In the genomic region with DNA sequence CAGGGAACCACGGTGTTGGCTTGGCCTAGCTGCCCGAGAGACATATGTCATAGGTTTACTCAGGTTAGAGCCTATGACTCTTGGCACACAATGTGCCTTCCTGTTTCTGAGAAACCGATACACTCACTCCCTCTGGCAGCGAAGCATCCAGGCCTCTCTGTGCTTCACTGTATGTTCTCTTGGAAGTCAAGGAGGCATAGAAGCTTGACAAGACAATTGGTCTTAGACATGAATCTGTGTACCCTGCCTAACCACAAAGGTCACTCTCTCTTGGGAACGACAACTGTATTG, we compare ENCODE assay signal across 28 mouse cellular contexts. TPM values are rescaled to one million over a fixed set of nuclear protein-coding genes. Genes with fewer than 3 reads are reported as not detected.
"Had no signal": no experiment of that assay in that cellular context is flagged by ENCODE, and none has a peak within 500 bp of the region (broad histone marks: within the 10 kb centered on the region; RNA-seq: fewer than 3 reads in every experiment).

No protein-coding gene starts in this region.

- H3K36me3 ChIP-seq: limb, embryonic 10.5 days; limb, embryonic 13.5 days; liver, embryonic 12.5 days; liver, embryonic 15.5 days; lung, embryonic 15.5 days; midbrain, embryonic 10.5 days; neural tube, embryonic 12.5 days; neural tube, embryonic 15.5 days had no signal

- H3K9me3 ChIP-seq: limb, embryonic 10.5 days; limb, embryonic 13.5 days; liver, embryonic 15.5 days; lung, embryonic 15.5 days; midbrain, embryonic 10.5 days; neural tube, embryonic 12.5 days; neural tube, embryonic 15.5 days had no signal

- DNase-seq: layer of hippocampus, adult 9-11 months; liver; lung, adult 18-20 months; lung, postnatal 10 days; lung, postnatal 36 days; midbrain, embryonic 14.5 days; right cerebral cortex, adult 18-20 months; right cerebral cortex, postnatal 14 days; right cerebral cortex, postnatal 4 days; thymus, postnatal 25 days had no signal

- H3K9ac ChIP-seq: limb, embryonic 13.5 days; liver, embryonic 12.5 days; liver, embryonic 15.5 days; lung, embryonic 15.5 days; neural tube, embryonic 12.5 days; neural tube, embryonic 15.5 days had no signal

- H3K27me3 ChIP-seq: limb, embryonic 13.5 days; liver, embryonic 12.5 days; liver, embryonic 15.5 days; lung, embryonic 15.5 days; neural tube, embryonic 12.5 days; neural tube, embryonic 15.5 days had no signal

- H3K4me2 ChIP-seq: limb, embryonic 13.5 days; liver, embryonic 12.5 days; liver, embryonic 15.5 days; lung, embryonic 15.5 days; neural tube, embryonic 12.5 days; neural tube, embryonic 15.5 days had no signal

- H3K4me3 ChIP-seq: layer of hippocampus, adult 2 months; limb, embryonic 10.5 days; limb, embryonic 13.5 days; liver, embryonic 12.5 days; liver, embryonic 15.5 days; lung, embryonic 15.5 days; megakaryocyte, embryonic 14.5 days; midbrain, embryonic 10.5 days; neural tube, embryonic 12.5 days; neural tube, embryonic 15.5 days had no signal

- H3K27ac ChIP-seq: kidney, postnatal 0 days; layer of hippocampus, adult 2 months; limb, embryonic 10.5 days; limb, embryonic 13.5 days; liver, embryonic 12.5 days; liver, embryonic 15.5 days; lung, embryonic 15.5 days; midbrain, embryonic 10.5 days; neural tube, embryonic 12.5 days; neural tube, embryonic 15.5 days had no signal

- H3K4me1 ChIP-seq: limb, embryonic 13.5 days; liver, embryonic 12.5 days; liver, embryonic 15.5 days; lung, embryonic 15.5 days; megakaryocyte, embryonic 14.5 days; midbrain, embryonic 10.5 days; neural tube, embryonic 12.5 days; neural tube, embryonic 15.5 days had no signal

RNA-seq across cellular contexts. Expression of a gene that starts 3.3 kb away (rescaled TPM):
- total RNA-seq: layer of hippocampus, adult 2 months; layer of hippocampus, postnatal 25 days; left cerebral cortex, adult 18-20 months; left cerebral cortex, postnatal 25 days had no signal
- polyA plus RNA-seq: kidney, embryonic 14.5 days; kidney, postnatal 0 days; large intestine, adult 2 months; limb, embryonic 10.5 days; limb, embryonic 13.5 days; liver, embryonic 12.5 days; liver, embryonic 15.5 days; lung, embryonic 15.5 days; midbrain, embryonic 10.5 days; midbrain, embryonic 14.5 days; neural tube, embryonic 12.5 days; neural tube, embryonic 15.5 days; stomach, embryonic 14.5 days; thymus, postnatal 0 days had no signal

RNA-seq across cellular contexts. Expression of a gene that starts 6.2 kb away (rescaled TPM):
- total RNA-seq: layer of hippocampus, adult 2 months; layer of hippocampus, postnatal 25 days; left cerebral cortex, adult 18-20 months; left cerebral cortex, postnatal 25 days had no signal
- polyA plus RNA-seq: kidney, embryonic 14.5 days; kidney, postnatal 0 days; large intestine, adult 2 months; limb, embryonic 10.5 days; limb, embryonic 13.5 days; liver, embryonic 12.5 days; liver, embryonic 15.5 days; lung, embryonic 15.5 days; midbrain, embryonic 10.5 days; midbrain, embryonic 14.5 days; neural tube, embryonic 12.5 days; neural tube, embryonic 15.5 days; stomach, embryonic 14.5 days had no signal

RNA-seq across cellular contexts. Expression of a gene that starts 14.1 kb away (rescaled TPM):
- total RNA-seq: layer of hippocampus, adult 2 months; layer of hippocampus, postnatal 25 days; left cerebral cortex, adult 18-20 months; left cerebral cortex, postnatal 25 days had no signal
- polyA plus RNA-seq: kidney, embryonic 14.5 days; kidney, postnatal 0 days; large intestine, adult 2 months; limb, embryonic 10.5 days; limb, embryonic 13.5 days; liver, embryonic 12.5 days; liver, embryonic 15.5 days; lung, embryonic 15.5 days; midbrain, embryonic 10.5 days; midbrain, embryonic 14.5 days; neural tube, embryonic 12.5 days; neural tube, embryonic 15.5 days; stomach, embryonic 14.5 days; thymus, postnatal 0 days had no signal

RNA-seq across cellular contexts. Expression of a gene that starts 24.8 kb away (rescaled TPM):
- total RNA-seq: layer of hippocampus, adult 2 months; layer of hippocampus, postnatal 25 days; left cerebral cortex, adult 18-20 months; left cerebral cortex, postnatal 25 days had no signal
- polyA plus RNA-seq: large intestine, adult 2 months; limb, embryonic 10.5 days; limb, embryonic 13.5 days; liver, embryonic 12.5 days; liver, embryonic 15.5 days; midbrain, embryonic 10.5 days; midbrain, embryonic 14.5 days; neural tube, embryonic 12.5 days; neural tube, embryonic 15.5 days had no signal

RNA-seq across cellular contexts. Expression of a gene that starts 25.7 kb away (rescaled TPM):
- polyA plus RNA-seq: kidney, embryonic 14.5 days; liver, embryonic 12.5 days; liver, embryonic 15.5 days; lung, embryonic 15.5 days; midbrain, embryonic 10.5 days; thymus, postnatal 0 days had no signal
